Mouse (Mus musculus): ENCODE measurements around the gene G6pc.
A peak's percentile ranks its signal among the peaks of the same experiment; 100 is the strongest.
"Not testable (repeated sequence)": the region's sequence is repeated elsewhere in the genome, so short reads cannot be mapped to it uniquely, and the experiment has no call there.

Gene G6pc

DNA sequence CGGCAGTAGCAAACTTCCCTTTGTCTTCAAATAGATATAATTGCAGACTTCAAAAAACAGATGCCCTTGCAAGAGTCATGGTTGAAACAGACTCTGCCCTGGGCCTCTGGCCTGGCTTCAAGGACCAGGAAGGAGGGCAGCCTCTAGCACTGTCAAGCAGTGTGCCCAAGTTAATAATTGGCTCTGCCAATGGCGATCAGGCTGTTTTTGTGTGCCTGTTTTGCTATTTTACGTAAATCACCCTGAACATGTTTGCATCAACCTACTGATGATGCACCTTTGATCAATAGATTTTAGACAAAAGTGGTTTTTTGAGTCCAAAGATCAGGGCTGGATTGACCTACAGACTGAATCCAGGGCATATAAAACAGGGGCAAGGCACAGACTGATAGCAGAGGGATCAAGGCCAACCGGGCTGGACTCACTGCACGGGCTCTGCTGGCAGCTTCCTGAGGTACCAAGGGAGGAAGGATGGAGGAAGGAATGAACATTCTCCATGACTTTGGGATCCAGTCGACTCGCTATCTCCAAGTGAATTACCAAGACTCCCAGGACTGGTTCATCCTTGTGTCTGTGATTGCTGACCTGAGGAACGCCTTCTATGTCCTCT is at the start of gene G6pc:
G6pc (plus strand) TSS at position 236 of the 610 bp plus-strand sequence.
- DNase-seq = no peak

DNA sequence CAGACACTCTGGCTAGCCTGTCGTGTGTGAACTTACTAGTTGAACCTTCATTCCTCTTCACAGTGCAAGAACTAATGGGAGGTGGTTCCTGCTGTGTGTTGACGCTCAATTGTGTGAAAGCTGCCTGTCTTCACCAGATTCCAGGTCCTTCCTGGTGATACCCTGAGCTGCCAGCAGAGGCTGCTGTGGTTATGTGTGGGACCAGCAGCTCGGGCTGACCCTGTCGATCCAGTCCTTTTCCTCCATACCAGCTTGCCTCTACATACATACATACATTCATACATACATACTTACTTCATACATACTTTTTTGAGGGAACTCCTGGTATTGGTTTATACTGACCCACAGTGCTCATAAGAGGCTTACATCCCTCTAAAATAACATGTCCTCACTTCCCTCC is 43.8 kb upstream of the G6pc start:
- DNase-seq = peak; percentile 62

DNA sequence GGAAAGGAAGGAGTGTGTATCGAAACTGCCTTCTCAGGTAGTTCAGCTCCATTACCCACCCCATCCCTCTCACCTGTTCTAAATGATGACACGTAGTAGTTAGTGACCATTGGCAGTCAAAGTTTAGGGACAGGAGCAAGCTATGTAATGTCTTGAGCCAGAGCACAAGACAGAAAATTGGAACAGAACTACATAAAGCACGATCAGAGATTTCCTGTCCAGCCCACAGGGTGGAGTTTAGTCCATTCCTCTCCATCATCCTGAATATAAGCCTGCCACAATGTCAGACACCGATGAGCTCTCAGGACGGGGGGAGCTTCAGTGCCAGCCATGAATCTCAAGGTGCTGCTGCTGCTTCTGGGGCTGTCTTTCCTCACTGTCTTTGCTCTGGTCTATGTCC is 42.6 kb upstream of the G6pc start, which contains the start of gene Aoc2:
Aoc2 (plus strand) TSS at position 301 of the 400 bp plus-strand sequence.
- DNase-seq = no peak

DNA sequence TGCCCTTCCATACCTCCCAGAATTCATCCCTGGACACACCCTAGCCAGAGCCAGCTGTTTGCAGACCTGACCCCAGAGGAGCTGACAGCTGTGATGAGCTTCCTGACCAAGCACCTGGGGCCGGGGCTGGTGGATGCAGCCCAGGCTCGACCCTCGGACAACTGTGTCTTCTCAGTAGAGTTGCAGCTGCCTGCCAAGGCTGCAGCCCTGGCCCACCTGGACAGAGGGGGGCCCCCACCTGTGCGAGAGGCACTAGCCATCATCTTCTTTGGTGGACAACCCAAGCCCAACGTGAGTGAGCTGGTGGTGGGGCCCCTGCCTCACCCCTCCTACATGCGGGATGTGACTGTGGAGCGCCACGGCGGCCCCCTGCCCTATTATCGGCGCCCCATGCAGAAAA is 42.2 kb upstream of the G6pc start:
- not testable (repeated sequence) for DNase-seq

DNA sequence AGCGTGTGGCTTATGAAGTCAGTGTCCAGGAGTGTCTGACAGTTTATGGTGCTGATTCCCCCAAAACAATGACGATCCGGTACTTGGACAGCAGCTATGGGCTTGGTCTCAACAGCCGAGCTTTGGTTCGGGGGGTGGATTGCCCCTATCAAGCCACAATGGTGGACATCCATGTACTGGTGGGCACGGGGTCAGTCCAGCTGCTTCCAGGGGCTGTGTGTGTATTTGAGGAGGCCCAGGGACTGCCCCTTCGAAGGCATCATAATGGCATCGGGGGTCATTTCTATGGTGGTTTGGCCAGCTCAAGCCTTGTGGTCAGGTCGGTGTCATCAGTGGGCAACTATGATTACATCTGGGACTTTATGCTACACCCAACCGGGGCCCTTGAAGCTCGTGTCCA is 41.2 kb upstream of the G6pc start:
- no peak for DNase-seq

DNA sequence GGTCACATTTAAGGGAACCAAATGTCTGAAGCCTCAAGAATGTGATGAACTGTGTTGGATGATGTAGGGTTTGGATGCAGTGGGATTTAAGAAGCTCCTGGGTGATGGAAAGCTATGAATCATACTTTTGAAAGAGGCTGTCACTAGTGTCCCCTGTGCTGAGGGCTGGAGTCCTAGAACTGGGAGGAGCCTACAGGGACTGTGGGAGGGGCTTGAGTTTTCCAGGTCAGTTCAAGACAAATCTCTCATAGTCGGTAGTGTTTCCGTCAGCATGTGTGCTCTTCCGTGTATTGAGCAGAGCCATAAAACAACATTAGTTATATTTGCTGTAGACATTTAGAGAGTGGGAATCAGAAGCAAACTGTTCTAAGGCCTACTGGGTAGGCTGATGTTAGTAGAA is 40.0 kb upstream of the G6pc start:
- no peak for DNase-seq

DNA sequence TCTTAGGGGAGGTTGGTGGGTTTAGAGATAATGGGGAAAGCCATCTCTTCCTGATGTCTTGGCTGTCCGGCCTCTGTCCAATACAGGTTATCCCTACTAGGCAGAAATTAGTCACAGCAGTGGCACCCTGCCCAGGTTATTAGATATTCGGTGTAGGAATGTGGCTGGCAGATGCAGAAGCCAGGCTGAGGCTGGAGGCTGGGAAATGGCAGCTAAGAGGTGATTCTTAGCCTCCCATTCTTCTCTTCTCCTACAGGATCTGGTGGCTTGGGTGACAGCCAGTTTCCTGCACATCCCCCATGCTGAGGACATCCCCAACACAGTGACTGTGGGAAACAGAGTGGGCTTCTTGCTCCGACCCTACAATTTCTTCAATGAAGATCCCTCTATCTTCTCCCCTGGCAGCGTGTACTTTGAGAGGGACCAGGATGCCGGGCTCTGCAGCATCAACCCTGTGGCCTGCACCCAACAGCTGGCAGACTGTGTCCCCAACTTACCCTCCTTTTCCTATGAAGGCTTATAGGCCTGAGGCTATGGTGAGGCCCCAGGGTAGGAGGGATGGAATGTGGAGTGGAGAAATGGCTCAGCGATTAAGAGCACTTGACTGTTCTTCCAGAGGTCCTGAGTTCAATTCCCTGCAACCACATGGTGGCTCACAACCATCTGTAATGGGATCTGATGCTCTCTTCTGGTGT is 38.3 kb upstream of the G6pc start:
- no peak for DNase-seq

DNA sequence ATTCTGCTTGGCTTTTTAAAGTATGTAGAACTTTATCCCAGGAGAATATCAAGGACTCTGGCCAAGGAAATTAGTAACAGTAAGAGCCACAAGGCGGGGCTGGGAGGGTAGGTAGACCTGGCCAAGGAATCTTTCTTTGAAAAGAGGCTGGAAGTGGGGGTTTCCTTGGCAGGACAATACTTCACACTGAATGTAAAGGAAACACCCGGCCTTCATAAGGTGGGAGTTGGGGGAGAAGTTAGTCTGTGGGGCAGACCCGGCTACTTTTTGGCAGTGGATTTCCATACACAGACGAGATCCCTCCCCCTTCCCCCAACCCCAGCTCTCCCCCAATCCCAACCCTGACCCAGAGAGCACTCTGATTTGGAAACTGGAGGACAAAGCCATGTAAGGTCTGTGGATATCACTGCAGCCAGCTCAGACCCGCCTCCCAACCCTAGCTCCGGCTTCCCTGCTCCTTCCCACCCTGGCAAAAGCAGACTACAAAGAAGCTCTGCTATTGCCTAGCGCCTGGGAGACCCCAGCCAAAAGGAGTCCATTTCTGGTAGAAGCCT is 36.9 kb upstream of the G6pc start, which contains the start of gene Aoc3:
Aoc3 (plus strand) TSS at position 235 of the 554 bp plus-strand sequence.
- DNase-seq = no peak

DNA sequence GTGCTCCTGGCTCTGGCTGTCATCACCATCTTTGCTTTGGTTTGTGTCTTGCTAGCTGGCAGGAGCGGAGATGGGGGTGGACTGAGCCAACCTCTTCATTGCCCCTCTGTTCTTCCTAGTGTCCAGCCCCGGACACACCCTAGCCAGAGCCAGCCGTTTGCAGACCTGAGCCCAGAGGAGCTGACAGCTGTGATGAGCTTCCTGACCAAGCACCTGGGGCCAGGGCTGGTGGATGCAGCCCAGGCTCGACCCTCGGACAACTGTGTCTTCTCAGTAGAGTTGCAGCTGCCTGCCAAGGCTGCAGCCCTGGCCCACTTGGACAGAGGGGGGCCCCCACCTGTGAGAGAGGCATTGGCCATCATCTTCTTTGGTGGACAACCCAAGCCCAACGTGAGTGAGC is 36.4 kb upstream of the G6pc start:
- not testable (repeated sequence) for DNase-seq

DNA sequence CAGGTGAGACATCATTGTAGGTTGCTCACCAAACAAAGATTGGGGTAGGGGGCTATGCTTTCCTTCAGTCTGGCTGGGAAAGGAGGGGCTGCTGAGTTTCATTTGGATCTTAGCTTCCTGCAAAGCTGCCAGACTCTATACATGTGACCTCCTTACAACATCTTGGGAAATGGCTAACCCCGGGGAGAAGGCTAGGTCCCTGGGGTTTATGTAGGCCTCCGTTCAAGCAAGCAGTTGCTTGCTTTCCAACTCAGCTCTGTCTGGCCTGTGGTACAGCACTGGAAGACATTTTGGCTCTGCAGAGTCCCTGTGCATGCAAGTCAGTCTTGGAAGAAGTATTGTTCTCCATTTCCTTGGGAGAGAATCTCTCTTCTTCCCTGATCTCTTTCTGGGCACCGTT is 34.8 kb upstream of the G6pc start:
- DNase-seq = no peak

DNA sequence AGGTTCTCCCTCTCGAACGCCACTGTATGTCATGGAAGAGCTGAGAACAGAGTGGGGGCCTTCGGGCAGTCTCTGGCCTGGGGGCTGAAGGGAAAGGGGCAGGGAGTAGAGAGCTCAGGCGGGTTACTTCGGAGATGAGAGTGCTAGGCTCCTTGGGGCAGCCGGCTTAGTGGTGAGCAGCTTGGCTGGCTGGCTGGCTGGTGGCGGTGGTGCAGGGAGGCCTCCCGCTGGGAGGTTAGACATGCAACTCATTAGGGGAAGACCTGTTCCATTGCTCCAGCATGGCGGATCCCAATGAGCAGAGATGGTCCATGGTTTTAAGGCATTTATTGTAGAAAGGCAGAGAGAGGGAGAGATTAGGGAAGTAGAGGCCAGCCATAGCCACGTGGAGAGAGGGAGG is 33.3 kb upstream of the G6pc start:
- no peak for DNase-seq

DNA sequence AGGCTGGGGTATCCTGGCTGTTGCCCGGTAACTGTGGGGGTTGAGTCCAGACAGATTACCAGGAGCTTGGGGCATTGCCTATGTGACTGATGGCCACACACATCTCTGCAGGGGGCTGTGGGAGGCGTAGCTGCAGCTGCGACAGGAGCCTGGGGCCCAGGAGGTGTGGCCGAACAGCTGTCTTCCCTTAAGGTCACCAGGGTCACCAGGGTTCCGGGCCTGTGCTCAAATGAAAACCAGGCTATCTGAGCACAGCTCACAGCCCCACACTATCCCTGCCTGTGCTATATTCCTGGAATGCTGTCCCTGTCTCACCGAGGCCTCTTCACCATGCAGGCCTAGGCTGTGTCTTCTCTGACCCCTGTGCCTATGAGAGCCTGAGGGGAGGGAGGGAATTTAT is 32.8 kb upstream of the G6pc start:
- no peak for DNase-seq

DNA sequence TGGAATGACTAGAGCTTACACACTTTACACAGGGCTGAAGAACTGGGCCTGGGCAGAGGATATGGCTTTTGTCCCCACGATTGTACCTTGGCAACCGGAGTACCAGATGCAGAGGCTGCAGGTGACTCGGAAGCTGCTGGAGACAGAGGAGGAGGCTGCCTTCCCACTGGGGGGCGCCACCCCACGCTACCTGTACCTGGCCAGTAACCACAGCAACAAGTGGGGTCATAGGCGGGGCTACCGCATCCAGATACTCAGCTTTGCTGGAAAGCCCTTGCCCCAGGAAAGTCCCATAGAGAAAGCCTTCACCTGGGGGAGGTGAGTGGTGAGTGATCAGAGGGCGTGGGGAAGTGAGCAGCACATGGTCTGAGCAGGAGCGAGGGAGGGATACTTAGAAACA is 31.7 kb upstream of the G6pc start:
- peak; percentile 29 for DNase-seq

DNA sequence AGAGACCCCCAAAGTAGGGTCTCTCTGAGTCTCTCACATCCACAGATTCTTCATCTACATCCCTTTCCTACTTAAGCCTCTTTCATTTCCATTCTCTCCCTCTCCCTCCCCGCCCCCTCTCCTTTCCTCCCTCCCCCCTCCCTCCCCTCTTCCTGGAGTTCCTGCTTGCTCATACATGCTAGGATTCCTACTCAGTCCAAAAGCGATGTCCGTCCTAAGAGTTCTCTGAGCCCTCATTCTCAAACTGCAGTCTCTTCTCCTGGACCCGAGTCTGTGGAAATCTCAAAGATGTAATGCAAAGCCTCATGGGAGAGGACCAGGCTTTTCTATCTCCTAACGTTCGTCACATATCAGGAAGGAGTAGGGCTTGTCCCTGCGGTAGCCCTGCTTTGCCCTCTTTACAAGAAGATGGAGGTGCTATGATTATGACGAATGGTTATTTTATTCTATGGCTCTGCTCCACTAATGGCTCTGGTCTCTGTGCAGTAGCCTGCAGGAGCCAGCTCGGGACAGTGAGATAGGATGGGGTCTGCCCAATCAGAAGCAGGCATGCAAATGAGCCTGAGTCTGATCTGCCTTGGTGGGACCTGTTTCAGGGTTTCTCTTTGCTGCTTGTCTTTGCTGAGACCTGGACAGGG is 29.1 kb upstream of the G6pc start:
- DNase-seq = peak; percentile 40

DNA sequence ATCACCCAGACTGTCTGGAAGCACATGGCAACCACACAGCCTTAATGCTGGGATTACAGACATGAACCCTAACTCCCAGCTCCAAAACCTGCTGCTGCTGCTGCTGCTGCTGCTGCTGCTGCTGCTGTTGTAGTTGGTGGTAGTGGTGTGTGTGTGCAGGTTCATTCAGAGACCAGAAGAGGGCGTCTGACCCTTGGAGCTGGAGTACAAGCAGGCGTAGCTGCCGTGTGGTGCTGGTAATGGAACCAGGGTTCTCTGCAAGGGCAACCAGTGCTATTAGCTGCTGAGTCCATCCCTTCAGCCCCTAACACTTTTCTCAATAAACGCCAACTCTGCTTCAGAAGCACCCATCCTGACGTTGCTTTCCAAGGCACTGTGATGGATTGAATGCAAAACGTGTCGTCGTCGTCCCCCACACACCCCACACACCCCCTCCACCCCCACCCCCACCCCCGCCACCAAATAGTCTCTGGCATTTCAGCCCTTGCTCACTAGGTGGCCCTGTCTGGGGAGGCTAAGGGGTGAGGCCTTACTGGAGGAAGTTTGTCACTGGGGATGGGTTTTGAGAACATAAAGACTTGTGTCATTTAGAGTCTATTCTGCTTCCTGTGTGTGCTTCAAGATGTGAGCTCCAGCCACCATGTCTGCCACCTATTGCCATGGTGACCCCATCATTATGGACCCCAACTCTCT is 20.1 kb upstream of the G6pc start:
- DNase-seq = no peak

DNA sequence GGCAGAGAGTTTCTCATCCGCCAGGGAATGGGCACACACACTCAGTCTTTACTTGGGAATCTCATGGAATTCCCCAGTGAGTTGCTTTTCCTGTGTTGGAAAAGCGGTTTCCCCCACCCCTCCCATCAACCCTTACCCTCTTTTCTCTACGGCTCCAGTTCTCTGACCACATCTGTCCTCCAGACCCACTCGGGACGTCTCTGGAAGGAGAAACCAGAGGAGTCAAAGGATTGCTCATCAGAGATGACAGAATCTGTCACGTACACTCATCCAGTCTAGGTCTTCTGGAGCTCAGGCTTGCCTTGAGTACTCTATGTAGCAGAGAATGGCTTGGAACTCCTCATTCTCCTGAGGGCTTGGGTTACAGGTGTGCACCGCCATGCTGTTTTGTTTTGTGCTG is 18.6 kb upstream of the G6pc start:
- no peak for DNase-seq

DNA sequence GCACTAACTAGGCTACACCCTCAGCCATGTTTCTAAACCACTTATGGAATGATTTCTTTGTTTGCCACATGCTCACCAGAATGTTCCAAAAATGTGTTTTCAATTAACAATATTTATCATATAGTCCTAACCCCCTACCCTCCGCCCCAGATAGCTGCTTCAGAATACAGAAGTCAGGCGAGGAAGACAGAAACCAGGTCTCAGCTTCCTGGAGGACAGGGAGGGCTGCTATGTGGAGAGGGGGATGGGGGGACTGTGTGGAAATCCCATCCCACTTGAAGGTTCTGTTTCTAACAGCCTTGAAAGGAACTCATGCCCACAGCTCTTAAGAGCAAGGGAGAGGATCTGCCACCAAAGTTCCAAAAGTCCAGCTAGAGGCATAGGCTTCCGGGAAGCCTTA is 18.1 kb upstream of the G6pc start:
- no peak for DNase-seq

DNA sequence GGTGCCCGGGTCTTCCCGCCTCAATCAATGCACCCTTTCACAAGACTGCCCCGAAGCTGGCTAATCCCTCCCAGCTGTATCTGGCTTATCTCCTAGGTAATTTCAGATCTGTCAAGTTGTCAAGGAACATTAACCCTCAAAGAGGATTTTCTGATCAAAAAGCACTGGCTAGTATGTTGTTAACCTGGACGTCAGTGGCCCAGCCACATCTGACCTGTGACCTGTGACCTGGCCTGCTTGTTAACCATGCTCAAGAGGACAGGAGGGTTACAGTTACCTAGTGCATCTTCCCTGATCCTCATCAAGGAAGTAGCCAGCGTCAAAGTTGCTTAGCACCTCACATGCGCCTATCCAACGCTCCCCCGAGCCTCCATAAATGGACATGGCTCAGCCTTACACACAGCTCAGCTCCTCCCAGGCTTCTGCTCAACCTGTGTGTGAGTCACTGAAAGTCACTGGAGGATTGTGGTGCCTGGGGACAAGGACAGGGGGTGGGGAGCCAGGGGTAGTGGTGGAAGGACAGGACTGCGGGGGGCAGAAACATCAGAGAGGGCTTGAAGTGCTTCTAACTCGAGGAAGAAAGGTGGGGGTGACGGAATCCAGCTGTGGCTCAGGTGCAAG is 16.2 kb upstream of the G6pc start:
- DNase-seq = no peak

DNA sequence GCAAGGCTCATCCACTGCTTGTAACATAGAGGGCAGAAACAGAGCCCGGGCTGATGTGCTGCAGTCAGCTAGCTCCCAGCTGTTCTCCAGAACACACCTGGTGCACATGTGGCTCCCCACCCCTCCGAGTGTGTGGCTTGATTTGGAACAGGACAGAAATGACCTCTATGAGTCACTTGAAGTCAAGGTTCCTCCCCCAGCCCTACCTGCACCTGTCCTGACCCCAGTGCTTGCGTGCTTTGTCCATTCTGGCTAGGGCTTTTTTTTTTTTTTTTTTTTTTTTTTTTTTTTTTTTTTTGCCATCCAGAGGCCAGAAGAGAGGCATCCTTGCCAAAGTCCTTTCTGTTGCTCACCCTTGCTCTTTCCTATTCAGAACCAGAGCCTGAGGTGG is 15.6 kb upstream of the G6pc start:
- no peak for DNase-seq

DNA sequence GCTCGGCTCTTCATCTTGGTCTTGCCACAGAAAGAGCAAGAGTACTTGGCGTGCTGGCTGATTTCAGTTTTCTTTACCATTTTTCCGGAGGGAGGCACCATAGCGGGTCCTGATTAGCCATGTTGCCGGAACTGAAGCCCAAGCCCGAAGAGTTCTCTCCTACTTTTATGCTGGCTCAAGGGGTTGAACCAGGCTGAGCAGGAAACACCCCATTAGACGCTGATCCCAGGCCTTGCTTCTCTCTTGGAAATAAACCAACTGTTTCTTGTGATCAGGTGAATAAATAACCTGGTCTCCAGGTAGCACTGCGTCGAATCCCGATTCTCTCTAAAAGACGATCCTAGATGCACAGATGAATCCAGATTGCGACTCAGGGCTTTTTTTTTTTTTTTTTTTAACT is 13.9 kb upstream of the G6pc start:
- no peak for DNase-seq

DNA sequence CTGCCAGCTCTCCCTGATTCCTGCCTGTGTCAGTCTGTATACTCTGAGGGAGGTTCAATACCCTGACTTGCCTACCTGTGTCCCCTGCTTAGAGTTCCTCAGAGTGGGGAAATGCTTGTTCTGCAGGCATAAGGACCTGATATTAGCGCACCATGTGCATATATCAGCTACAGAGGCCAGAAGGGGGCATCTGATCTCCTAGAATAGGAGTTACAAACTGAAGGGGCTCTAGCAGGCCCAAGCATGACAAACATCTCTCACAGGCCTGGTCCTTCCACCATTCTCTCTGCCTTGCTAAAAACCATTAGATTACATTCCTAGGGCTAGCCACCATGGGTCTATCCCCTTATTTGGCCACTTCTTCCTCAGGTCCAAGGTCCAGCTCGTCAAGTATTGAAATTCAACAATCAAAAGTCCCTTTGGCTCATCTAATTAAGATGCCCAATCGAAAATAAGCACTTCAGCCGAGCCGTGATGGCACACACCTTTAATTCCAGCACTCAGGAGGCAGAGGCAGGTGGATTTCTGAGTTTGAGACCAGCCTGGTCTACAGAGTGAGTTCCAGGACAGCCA is 12.8 kb upstream of the G6pc start:
- DNase-seq = peak; percentile 33

DNA sequence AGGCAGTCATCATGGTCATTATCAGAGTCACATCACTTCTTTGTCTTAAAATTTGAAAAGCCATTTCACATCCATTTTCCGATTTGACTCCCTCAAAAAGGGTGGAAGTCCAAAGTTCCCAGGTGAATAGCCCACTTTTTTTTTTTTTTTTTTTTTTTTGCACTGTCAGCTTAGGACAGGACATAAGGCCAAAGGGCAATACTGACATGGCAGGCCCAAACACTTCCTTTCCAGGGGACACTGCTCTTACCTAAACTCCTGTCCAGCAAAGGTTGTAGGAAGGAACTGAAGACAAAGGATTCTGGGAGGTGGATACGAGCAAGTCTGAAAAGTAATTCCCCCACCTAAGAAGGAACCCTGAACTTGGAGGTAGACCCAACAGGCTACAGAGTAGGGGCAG is 11.4 kb upstream of the G6pc start:
- DNase-seq = no peak

Measured in thymus, postnatal 14 days (tissue).